ENCODE assay signal across 8 mouse cellular contexts in the genomic region with DNA sequence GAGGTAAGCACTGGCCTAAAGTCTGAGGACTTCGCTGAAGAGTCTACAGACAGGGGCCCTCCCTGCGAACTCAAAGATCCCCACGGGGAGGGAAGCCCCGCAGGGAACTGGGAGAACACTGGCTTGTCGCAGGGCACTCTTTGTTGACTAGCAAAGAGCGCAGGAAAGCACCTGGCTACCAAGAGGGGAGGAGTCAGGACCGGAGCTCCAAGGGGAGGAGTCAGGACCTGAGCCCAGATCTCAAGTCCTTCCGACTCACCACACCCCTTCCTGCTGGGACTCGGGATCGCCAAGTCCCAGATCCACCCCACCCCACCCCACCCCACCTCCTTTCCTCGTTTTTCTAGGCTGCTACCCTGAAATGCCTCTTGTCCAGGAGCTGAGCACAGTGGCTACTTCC. TPM values are rescaled to one million over a fixed set of nuclear protein-coding genes. Genes with fewer than 3 reads are reported as not detected.
A peak's percentile ranks its signal among the peaks of the same experiment; 100 is the strongest.
DNase-seq lines count a peak whose midpoint lies in the region; ATAC-seq and TF ChIP-seq lines count a peak whose summit lies in the region.

No protein-coding gene starts in this region.

- TF ChIP-seq CTCF in hindbrain, postnatal 0 days (IDR thresholded peaks at IDR 0.05; ENCODE audit: low read depth): no peak

- 0 out of 2 replicates have a peak, but pooled peaks cover 3% of the 10 kb centered on the region for H3K27me3 ChIP-seq in forebrain, embryonic 12.5 days
- H3K27me3 ChIP-seq in hindbrain, postnatal 0 days (ENCODE audit: insufficient read depth, low read length): no peaks in the 10 kb centered on the region
- peaks cover 19% of the 10 kb centered on the region for H3K27me3 ChIP-seq in liver, embryonic 12.5 days (replicated peaks)

- H3K4me1 ChIP-seq in brown adipose tissue, adult 24 weeks (ENCODE audit: control insufficient read depth, insufficient read depth, insufficient read length, low read length): peaks cover 4% of the 10 kb centered on the region; the same call in 1 of the 2 replicates
- peaks cover 16% of the 10 kb centered on the region for H3K4me1 ChIP-seq in forebrain, embryonic 12.5 days
- peaks cover 7% of the 10 kb centered on the region; the same call in 1 of the 2 replicates for H3K4me1 ChIP-seq in hindbrain, postnatal 0 days (ENCODE audit: insufficient read depth, low read length)
- peaks cover 14% of the 10 kb centered on the region for H3K4me1 ChIP-seq in liver, embryonic 12.5 days

- H3K9ac ChIP-seq in forebrain, embryonic 12.5 days: no peak overlapping the region
- H3K9ac ChIP-seq in hindbrain, postnatal 0 days (replicated peaks; ENCODE audit: low read length): no peak overlapping the region
- H3K9ac ChIP-seq in liver, embryonic 12.5 days: no peak overlapping the region

- no peaks in the 10 kb centered on the region for H3K9me3 ChIP-seq in forebrain, embryonic 12.5 days
- no peaks in the 10 kb centered on the region for H3K9me3 ChIP-seq in hindbrain, postnatal 0 days (ENCODE audit: low read length)
- H3K9me3 ChIP-seq in liver, embryonic 12.5 days (replicated peaks): no peaks in the 10 kb centered on the region

- ATAC-seq in forebrain, embryonic 12.5 days (ENCODE audit: low FRiP score): no peak
- ATAC-seq in hindbrain, postnatal 0 days: no peak
- ATAC-seq in liver, embryonic 12.5 days: 0 out of 2 replicates have a peak, but pooled peaks have one; percentile 36
- ATAC-seq in inflammation-experienced regulatory T-cells, adult 6 months: no peak

- peak overlapping the region; percentile 61 for H3K4me3 ChIP-seq in brown adipose tissue, adult 24 weeks (ENCODE audit: insufficient read depth, low read depth, low read length)
- 0 out of 2 replicates have a peak overlapping the region, but pooled peaks have one; percentile 16 for H3K4me3 ChIP-seq in forebrain, embryonic 12.5 days (replicated peaks)
- no peak overlapping the region for H3K4me3 ChIP-seq in hindbrain, postnatal 0 days (ENCODE audit: low read length)
- peak overlapping the region; percentile 30 for H3K4me3 ChIP-seq in liver, embryonic 12.5 days

- H3K36me3 ChIP-seq in forebrain, embryonic 12.5 days (replicated peaks): no peaks in the 10 kb centered on the region
- no peaks in the 10 kb centered on the region for H3K36me3 ChIP-seq in hindbrain, postnatal 0 days (ENCODE audit: insufficient read depth, low read length)
- H3K36me3 ChIP-seq in liver, embryonic 12.5 days: no peaks in the 10 kb centered on the region

- peak overlapping the region; percentile 34 for H3K4me2 ChIP-seq in forebrain, embryonic 12.5 days
- H3K4me2 ChIP-seq in hindbrain, postnatal 0 days (ENCODE audit: low read depth, low read length): peak overlapping the region; percentile 30; the same call in 1 of the 2 replicates
- H3K4me2 ChIP-seq in liver, embryonic 12.5 days: peak overlapping the region; percentile 59

- H3K27ac ChIP-seq in brown adipose tissue, adult 24 weeks (replicated peaks; ENCODE audit: low read depth, low read length): 0 out of 2 replicates have a peak overlapping the region, but pooled peaks have one; percentile 36
- H3K27ac ChIP-seq in forebrain, embryonic 12.5 days: no peak overlapping the region
- no peak overlapping the region for H3K27ac ChIP-seq in hindbrain, postnatal 0 days
- H3K27ac ChIP-seq in liver, embryonic 12.5 days: no peak overlapping the region

- DNase-seq in hindbrain, postnatal 0 days (ENCODE audit: low spot score): no peak
- peak; percentile 50 for DNase-seq in skeletal muscle tissue, adult 2 months (ENCODE audit: low read depth, low spot score)
- no peak for DNase-seq in layer of hippocampus, adult 18-20 months (ENCODE audit: low spot score in 2 of 2)
- DNase-seq in layer of hippocampus, postnatal 36 days: no peak

- WGBS in forebrain, embryonic 12.5 days: 3% methylated on average over 11 of the region's 11 CpGs
- 8% methylated on average over 11 of the region's 11 CpGs for WGBS in hindbrain, postnatal 0 days
- WGBS in liver, embryonic 12.5 days (ENCODE audit: insufficient replicate concordance): 3% methylated on average over 11 of the region's 11 CpGs

RNA-seq across cellular contexts. Expression of gene Clmn, which starts 19.2 kb away (rescaled TPM):
- polyA plus RNA-seq in brown adipose tissue, adult 24 weeks (2012; ENCODE audit: insufficient read depth, insufficient read length, missing spikeins): 6.6 and 8.2 TPM in 2 replicates
- polyA plus RNA-seq in forebrain, embryonic 12.5 days (2016; fragmentation: Nextera tagmentation; extraction: Ambion mirVana): 2.6 and 2.8 TPM in 2 replicates
- total RNA-seq in hindbrain, postnatal 0 days (2014; rRNA removed): 2.6 and 3.1 TPM in 2 replicates
- 1.7 and 2.6 TPM in 2 replicates for polyA plus RNA-seq in hindbrain, postnatal 0 days (2015; fragmentation: Nextera tagmentation; extraction: Ambion mirVana)
- 0.37 and 0.38 TPM in 2 replicates for polyA plus RNA-seq in liver, embryonic 12.5 days (2016; fragmentation: Nextera tagmentation; extraction: Ambion mirVana)
- polyA plus RNA-seq in inflammation-experienced regulatory T-cells, adult 6 months (2017; shearing (Covaris generic)): under 1 TPM in 2 of 3 experiments, not detected in 1; 0.04 to 0.19 TPM
- total RNA-seq in layer of hippocampus, adult 18-20 months (2021): 100 to 1,000 TPM; 106 to 115 TPM
- total RNA-seq in layer of hippocampus, postnatal 36 days (2021): 100 to 1,000 TPM in 1 of 2 experiments, 10 to 100 TPM in 1; 91.9 to 104 TPM
